Mouse (Mus musculus): ENCODE results near the gene Fmnl2. TPM values are rescaled to one million over a fixed set of nuclear protein-coding genes. Genes with fewer than 3 reads are reported as not detected.

The Fmnl2 gene
- polyA plus RNA-seq, 1 experiment = 4.3 TPM

DNA sequence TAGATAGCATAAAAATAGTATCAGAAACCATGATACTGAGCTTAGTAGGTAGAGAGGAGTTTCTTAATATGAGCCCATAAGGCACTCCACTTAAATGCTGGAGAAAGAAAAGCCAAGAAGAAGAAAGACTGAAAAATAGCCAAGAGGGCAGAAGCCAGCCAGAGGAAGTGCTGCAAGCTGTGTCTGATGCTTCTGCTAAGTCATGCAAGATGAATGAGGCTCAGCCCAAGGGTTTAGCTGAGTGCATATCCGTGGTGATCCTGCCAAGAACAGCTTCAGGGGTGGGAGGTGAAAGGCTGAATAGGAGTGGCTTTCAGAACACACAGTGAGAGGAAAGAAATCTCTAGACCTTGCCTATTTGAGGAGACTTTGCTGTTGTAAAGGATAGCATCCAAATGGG, 212.9 kb downstream of the Fmnl2 start:
- Histone ChIP-seq H3K36me3 (ENCODE audit: control insufficient read depth, insufficient read depth, low read length) (no peaks in the 10 kb centered on the region), H3K4me3 (ENCODE audit: insufficient read depth, low read depth, low read length) (no peak overlapping the region), H3K4me1 (ENCODE audit: control insufficient read depth, insufficient read depth, low read length) (no peaks in the 10 kb centered on the region), H3K27ac (ENCODE audit: insufficient read depth, low read depth, low read length) (no peak overlapping the region), H3K27me3 (replicated peaks; ENCODE audit: control insufficient read depth, insufficient read depth, low read length) (no peaks in the 10 kb centered on the region; the same call in 1 of the 2 replicates)
- no peak for TF ChIP-seq POLR2A (IDR thresholded peaks at IDR 0.05; ENCODE audit: low read depth, low read length)
- TF ChIP-seq CTCF (conservative IDR thresholded peaks at IDR 0.05; ENCODE audit: insufficient read depth, insufficient read length, low read depth, low read length) = no peak
- peak; percentile 83 for DNase-seq
- 5% methylated on average over 1 of the region's 1 CpGs for WGBS

DNA sequence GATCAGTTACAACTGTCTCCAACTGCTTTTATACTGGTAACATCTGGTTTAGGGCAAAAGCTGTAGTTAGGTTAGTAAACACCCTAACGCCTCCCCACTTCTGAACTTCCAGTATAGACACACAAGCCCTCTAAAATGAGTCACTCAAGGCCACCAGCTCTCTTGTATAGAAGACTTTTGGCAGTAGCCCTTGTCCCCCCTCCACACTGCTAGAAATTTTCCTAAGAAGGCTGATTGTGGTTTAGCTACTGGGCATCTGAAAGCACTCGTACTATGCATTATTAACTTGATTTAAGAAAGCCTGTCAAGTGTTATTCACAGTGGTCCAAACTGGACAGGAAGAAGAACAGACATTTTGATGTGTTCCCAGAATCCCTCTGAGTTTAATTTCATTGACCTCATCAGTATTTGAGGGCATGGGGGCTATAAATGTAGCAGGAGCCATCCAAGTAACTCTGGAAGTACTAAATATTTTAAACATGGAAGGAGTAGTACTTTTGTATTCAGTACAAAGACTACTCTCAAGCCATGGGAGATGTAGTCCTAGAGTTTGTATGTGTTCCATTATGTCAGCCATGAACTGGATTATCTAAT, 222.1 kb downstream of the Fmnl2 start:
- Histone ChIP-seq H3K27me3 (replicated peaks; ENCODE audit: control insufficient read depth, insufficient read depth, low read length) (no peaks in the 10 kb centered on the region), H3K4me3 (ENCODE audit: insufficient read depth, low read depth, low read length) (no peak overlapping the region), H3K27ac (ENCODE audit: insufficient read depth, low read depth, low read length) (0 out of 2 replicates have a peak overlapping the region, but pooled peaks have one; percentile 31), H3K4me1 (ENCODE audit: control insufficient read depth, insufficient read depth, low read length) (no peaks in the 10 kb centered on the region), H3K36me3 (ENCODE audit: control insufficient read depth, insufficient read depth, low read length) (no peaks in the 10 kb centered on the region)
- peak; percentile 35 for DNase-seq
- TF ChIP-seq POLR2A (IDR thresholded peaks at IDR 0.05; ENCODE audit: low read depth, low read length) = no peak
- TF ChIP-seq CTCF (conservative IDR thresholded peaks at IDR 0.05; ENCODE audit: insufficient read depth, insufficient read length, low read depth, low read length) = no peak
- WGBS = 73% methylated on average over 2 of the region's 2 CpGs

DNA sequence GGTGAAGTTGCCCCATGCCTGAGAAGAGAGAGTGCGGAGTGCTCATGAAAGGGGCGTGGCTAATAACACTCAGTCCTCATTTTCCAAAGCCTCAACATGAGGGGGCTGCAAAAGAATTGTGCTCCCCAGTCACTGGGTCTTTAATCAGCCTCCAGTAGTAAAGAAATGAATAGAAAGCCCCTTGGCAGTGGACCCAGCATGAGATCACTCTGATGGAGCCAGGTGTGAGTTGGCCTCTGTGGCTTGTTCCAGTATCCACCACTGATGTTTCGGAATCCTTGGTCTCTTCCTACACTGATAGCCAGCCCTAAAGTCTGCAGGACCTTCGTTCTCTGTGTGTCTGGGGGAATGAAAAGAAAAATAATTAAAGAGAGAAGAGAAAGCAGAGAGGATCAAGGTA, 224.4 kb downstream of the Fmnl2 start:
- WGBS = 96% methylated on average over 4 of the region's 4 CpGs
- Histone ChIP-seq H3K27ac (ENCODE audit: insufficient read depth, low read depth, low read length) (no peak overlapping the region), H3K4me1 (ENCODE audit: control insufficient read depth, insufficient read depth, low read length) (no peaks in the 10 kb centered on the region), H3K4me3 (ENCODE audit: insufficient read depth, low read depth, low read length) (no peak overlapping the region), H3K27me3 (replicated peaks; ENCODE audit: control insufficient read depth, insufficient read depth, low read length) (no peaks in the 10 kb centered on the region), H3K36me3 (ENCODE audit: control insufficient read depth, insufficient read depth, low read length) (no peaks in the 10 kb centered on the region)
- no peak for TF ChIP-seq CTCF (conservative IDR thresholded peaks at IDR 0.05; ENCODE audit: insufficient read depth, insufficient read length, low read depth, low read length)
- TF ChIP-seq POLR2A (IDR thresholded peaks at IDR 0.05; ENCODE audit: low read depth, low read length) = no peak
- no peak for DNase-seq

DNA sequence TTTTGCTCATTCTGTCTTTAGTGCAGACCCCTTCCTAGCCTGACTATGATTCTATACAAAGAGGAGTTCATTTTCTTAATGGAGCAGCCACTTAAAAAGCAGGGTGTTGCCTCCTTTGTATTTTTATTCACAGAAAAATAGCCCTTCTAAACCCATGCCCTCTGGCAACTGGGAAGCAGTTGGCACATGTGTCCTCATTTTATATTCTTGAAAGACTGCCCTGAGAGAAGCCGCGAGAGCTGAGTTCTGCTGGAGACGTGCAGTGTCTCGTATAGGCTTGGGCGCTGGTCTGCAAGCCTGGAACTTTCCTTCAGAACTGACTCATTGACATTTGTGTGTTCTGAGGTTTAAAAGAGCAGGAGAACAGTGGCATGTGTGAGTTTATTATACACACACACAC, 224.8 kb downstream of the Fmnl2 start:
- Histone ChIP-seq H3K27me3 (replicated peaks; ENCODE audit: control insufficient read depth, insufficient read depth, low read length) (no peaks in the 10 kb centered on the region), H3K36me3 (ENCODE audit: control insufficient read depth, insufficient read depth, low read length) (no peaks in the 10 kb centered on the region), H3K4me3 (ENCODE audit: insufficient read depth, low read depth, low read length) (no peak overlapping the region), H3K27ac (ENCODE audit: insufficient read depth, low read depth, low read length) (no peak overlapping the region), H3K4me1 (ENCODE audit: control insufficient read depth, insufficient read depth, low read length) (no peaks in the 10 kb centered on the region)
- DNase-seq = no peak
- TF ChIP-seq CTCF (conservative IDR thresholded peaks at IDR 0.05; ENCODE audit: insufficient read depth, insufficient read length, low read depth, low read length) (no peak), POLR2A (IDR thresholded peaks at IDR 0.05; ENCODE audit: low read depth, low read length) (no peak)
- 84% methylated on average over 5 of the region's 5 CpGs for WGBS

DNA sequence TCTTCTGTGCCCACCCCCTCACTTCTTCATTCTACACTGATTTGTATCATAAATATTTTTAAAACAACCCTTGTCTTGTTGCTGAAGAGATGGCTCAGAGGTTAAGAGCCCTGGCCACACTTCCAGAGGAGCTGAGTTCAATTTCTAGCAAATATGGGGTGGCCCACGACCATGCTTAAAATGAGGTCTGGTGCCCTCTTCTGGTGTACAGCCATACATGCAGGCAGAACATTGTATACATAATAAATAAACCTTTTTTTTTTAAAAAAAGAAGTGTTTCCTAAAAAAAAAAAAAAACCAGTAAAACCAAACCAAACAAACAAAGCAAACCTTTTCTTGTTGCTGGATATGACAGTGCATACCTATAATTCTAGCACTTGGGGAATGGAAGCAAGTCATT, 225.6 kb downstream of the Fmnl2 start:
- Histone ChIP-seq H3K4me3 (ENCODE audit: insufficient read depth, low read depth, low read length) (no peak overlapping the region), H3K27me3 (replicated peaks; ENCODE audit: control insufficient read depth, insufficient read depth, low read length) (no peaks in the 10 kb centered on the region), H3K36me3 (ENCODE audit: control insufficient read depth, insufficient read depth, low read length) (no peaks in the 10 kb centered on the region), H3K4me1 (ENCODE audit: control insufficient read depth, insufficient read depth, low read length) (no peaks in the 10 kb centered on the region), H3K27ac (ENCODE audit: insufficient read depth, low read depth, low read length) (no peak overlapping the region)
- WGBS = 26% methylated on average over 1 of the region's 1 CpGs
- TF ChIP-seq CTCF (conservative IDR thresholded peaks at IDR 0.05; ENCODE audit: insufficient read depth, insufficient read length, low read depth, low read length) (peak; percentile 61), POLR2A (IDR thresholded peaks at IDR 0.05; ENCODE audit: low read depth, low read length) (no peak)
- DNase-seq = peak; percentile 30

DNA sequence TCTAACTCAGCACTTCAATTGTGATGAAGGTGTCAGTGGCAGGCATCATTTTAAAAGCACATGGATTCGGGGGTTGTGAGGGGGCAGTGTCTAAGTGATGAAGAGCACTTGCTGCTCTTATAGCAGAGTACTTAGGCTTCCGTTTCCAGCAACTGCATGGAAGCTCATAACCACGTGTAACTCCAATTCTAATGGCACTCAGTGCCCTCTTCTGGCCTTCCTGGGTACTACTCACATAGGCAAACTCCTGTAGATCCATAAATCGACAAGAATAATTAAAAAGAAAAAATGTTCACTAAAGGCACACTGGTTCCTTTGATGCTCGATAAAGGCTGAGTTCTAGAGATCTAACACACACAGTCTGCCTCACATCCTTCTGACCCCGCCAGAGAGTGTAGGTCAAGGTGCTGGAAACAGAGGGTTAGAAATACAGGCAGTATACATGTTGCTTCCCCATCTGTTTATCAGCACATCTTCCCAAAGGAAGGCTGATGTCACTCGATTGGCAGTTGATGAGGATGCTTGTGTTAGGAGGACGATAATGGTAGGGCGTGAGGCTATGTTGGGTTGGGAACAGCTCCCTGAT, 228.1 kb downstream of the Fmnl2 start:
- H3K4me3 ChIP-seq (ENCODE audit: insufficient read depth, low read depth, low read length) = no peak overlapping the region
- H3K4me1 ChIP-seq (ENCODE audit: control insufficient read depth, insufficient read depth, low read length) = no peaks in the 10 kb centered on the region
- WGBS = 48% methylated on average over 9 of the region's 9 CpGs
- peak; percentile 59 for DNase-seq
- H3K36me3 ChIP-seq (ENCODE audit: control insufficient read depth, insufficient read depth, low read length) = no peaks in the 10 kb centered on the region
- H3K27ac ChIP-seq (ENCODE audit: insufficient read depth, low read depth, low read length) = no peak overlapping the region
- TF ChIP-seq CTCF (conservative IDR thresholded peaks at IDR 0.05; ENCODE audit: insufficient read depth, insufficient read length, low read depth, low read length) (peak; percentile 59), POLR2A (IDR thresholded peaks at IDR 0.05; ENCODE audit: low read depth, low read length) (no peak)
- H3K27me3 ChIP-seq (replicated peaks; ENCODE audit: control insufficient read depth, insufficient read depth, low read length) = no peaks in the 10 kb centered on the region

DNA sequence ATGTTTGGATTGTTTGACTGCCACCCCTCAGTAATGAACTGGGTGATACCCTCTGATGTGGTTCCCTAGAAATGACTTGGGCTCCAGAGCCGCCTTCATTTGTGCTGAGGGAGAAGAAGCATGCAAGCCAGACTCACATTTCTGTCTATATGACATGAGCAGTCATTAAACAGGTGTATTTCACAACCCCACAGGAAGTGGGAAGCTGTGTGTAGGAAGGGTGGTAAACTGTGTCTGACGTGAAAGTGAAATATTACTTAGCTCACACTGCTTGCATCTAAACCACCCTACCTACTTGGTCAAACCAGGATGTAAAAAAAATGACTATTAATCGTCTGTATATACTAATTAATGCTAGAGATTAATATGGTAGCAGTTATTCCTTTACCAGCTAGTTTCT, 231.1 kb downstream of the Fmnl2 start:
- DNase-seq = no peak
- no peak overlapping the region for H3K27ac ChIP-seq (ENCODE audit: insufficient read depth, low read depth, low read length)
- H3K4me1 ChIP-seq (ENCODE audit: control insufficient read depth, insufficient read depth, low read length) = no peaks in the 10 kb centered on the region
- no peaks in the 10 kb centered on the region for H3K36me3 ChIP-seq (ENCODE audit: control insufficient read depth, insufficient read depth, low read length)
- H3K27me3 ChIP-seq (replicated peaks; ENCODE audit: control insufficient read depth, insufficient read depth, low read length) = no peaks in the 10 kb centered on the region
- no peak overlapping the region for H3K4me3 ChIP-seq (ENCODE audit: insufficient read depth, low read depth, low read length)
- WGBS = 86% methylated on average over 3 of the region's 3 CpGs
- TF ChIP-seq POLR2A (IDR thresholded peaks at IDR 0.05; ENCODE audit: low read depth, low read length) = no peak

Data from kidney, adult 2 months (tissue).